Mouse (Mus musculus): ENCODE measurements at regions not wholly inside any gene's neighbourhood (a gene's known extent, or its start where the extent isn't known, plus 50 kb on each side); places are given as distances from the start of the nearest gene placed in this dataset.

GRCm38 (mm10) chr13:111936081-111936857 lies 127.5 kb upstream of the Map3k1 start:
- TF ChIP-seq CTCF (IDR thresholded peaks at IDR 0.05) (no peak), EP300 (IDR thresholded peaks at IDR 0.05; ENCODE audit: insufficient read depth, low read depth, low read length) (peak; percentile 88)
- Histone ChIP-seq H3K36me3 (ENCODE audit: control insufficient read depth, insufficient read depth, low read length) (no peaks in the 10 kb centered on the region), H3K4me1 (ENCODE audit: control insufficient read depth, insufficient read depth, low read length) (peaks cover 13% of the 10 kb centered on the region), H3K4me3 (peak overlapping the region; percentile 24; the same call in 1 of the 2 replicates), H3K27me3 (ENCODE audit: control insufficient read depth, insufficient read depth, low read length) (no peaks in the 10 kb centered on the region), H3K79me2 (replicated peaks; ENCODE audit: control insufficient read depth, insufficient read depth, low read length) (no peaks in the 10 kb centered on the region), H3K27ac (peak overlapping the region; percentile 88), H3K9ac (ENCODE audit: low read depth, low read length) (no peak overlapping the region)
- 32% methylated on average over 9 of the region's 9 CpGs for WGBS
- peak; percentile 76 to 85 for DNase-seq
- intact Hi-C loops (cut with DNase I): loop anchor here (2.0 kb wide), 1 partner anchor 127 kb away; the partner anchor contains the start of gene Map3k1

- DNase-seq: peak in 1 of 2 experiments; percentile 44
- 51% methylated on average over 8 of the region's 8 CpGs for WGBS
- Histone ChIP-seq H3K4me3 (no peak overlapping the region), H3K4me1 (ENCODE audit: control insufficient read depth, insufficient read depth, low read length) (peaks cover 13% of the 10 kb centered on the region), H3K27ac (peak overlapping the region; percentile 88), H3K9ac (ENCODE audit: low read depth, low read length) (no peak overlapping the region), H3K79me2 (replicated peaks; ENCODE audit: control insufficient read depth, insufficient read depth, low read length) (no peaks in the 10 kb centered on the region), H3K27me3 (ENCODE audit: control insufficient read depth, insufficient read depth, low read length) (no peaks in the 10 kb centered on the region), H3K36me3 (ENCODE audit: control insufficient read depth, insufficient read depth, low read length) (no peaks in the 10 kb centered on the region)
- intact Hi-C loops (cut with DNase I): loop anchor here (2.0 kb wide), 1 partner anchor 128 kb away; the partner anchor contains the start of gene Map3k1
- TF ChIP-seq CTCF (IDR thresholded peaks at IDR 0.05): no peak
- no peak for TF ChIP-seq POLR2A (IDR thresholded peaks at IDR 0.05; ENCODE audit: insufficient read depth, low read depth, low read length)
- TF ChIP-seq EP300 (IDR thresholded peaks at IDR 0.05; ENCODE audit: insufficient read depth, low read depth, low read length): 0 out of 2 replicates have a peak, but pooled peaks have one; percentile 34
These were observed 128.2 kb upstream of the Map3k1 start for GRCm38 (mm10) chr13:111936983-111937382.

GRCm38 (mm10) chr13:111938896-111939422 lies 130.2 kb upstream of the Map3k1 start:
- H3K27ac ChIP-seq: peak overlapping the region; percentile 5; the same call in 1 of the 2 replicates
- peaks cover 13% of the 10 kb centered on the region for H3K4me1 ChIP-seq (ENCODE audit: control insufficient read depth, insufficient read depth, low read length)
- no peak for DNase-seq
- no peaks in the 10 kb centered on the region for H3K79me2 ChIP-seq (replicated peaks; ENCODE audit: control insufficient read depth, insufficient read depth, low read length)
- intact Hi-C loops (cut with DNase I): no loop called here
- WGBS: 45% methylated on average over 8 of the region's 8 CpGs
- H3K9ac ChIP-seq (ENCODE audit: low read depth, low read length): no peak overlapping the region
- TF ChIP-seq EP300 (IDR thresholded peaks at IDR 0.05; ENCODE audit: insufficient read depth, low read depth, low read length): no peak
- H3K27me3 ChIP-seq (ENCODE audit: control insufficient read depth, insufficient read depth, low read length): no peaks in the 10 kb centered on the region
- H3K4me3 ChIP-seq: no peak overlapping the region
- H3K36me3 ChIP-seq (ENCODE audit: control insufficient read depth, insufficient read depth, low read length): no peaks in the 10 kb centered on the region

GRCm38 (mm10) chr13:111939534-111940115 lies 130.8 kb upstream of the Map3k1 start:
- H3K4me1 ChIP-seq (ENCODE audit: control insufficient read depth, insufficient read depth, low read length): peaks cover 13% of the 10 kb centered on the region
- H3K27me3 ChIP-seq (ENCODE audit: control insufficient read depth, insufficient read depth, low read length): no peaks in the 10 kb centered on the region
- WGBS: 24% methylated on average over 6 of the region's 6 CpGs
- TF ChIP-seq EP300 (IDR thresholded peaks at IDR 0.05; ENCODE audit: insufficient read depth, low read depth, low read length): no peak
- intact Hi-C loops (cut with DNase I): no loop called here
- H3K9ac ChIP-seq (ENCODE audit: low read depth, low read length): no peak overlapping the region
- H3K36me3 ChIP-seq (ENCODE audit: control insufficient read depth, insufficient read depth, low read length): no peaks in the 10 kb centered on the region
- H3K27ac ChIP-seq: no peak overlapping the region; the same call in 1 of the 2 replicates
- DNase-seq: no peak
- no peaks in the 10 kb centered on the region for H3K79me2 ChIP-seq (replicated peaks; ENCODE audit: control insufficient read depth, insufficient read depth, low read length)
- no peak overlapping the region for H3K4me3 ChIP-seq

GRCm38 (mm10) chr13:111940275-111940674 lies 131.5 kb upstream of the Map3k1 start:
- Histone ChIP-seq H3K27me3 (ENCODE audit: control insufficient read depth, insufficient read depth, low read length) (no peaks in the 10 kb centered on the region), H3K79me2 (replicated peaks; ENCODE audit: control insufficient read depth, insufficient read depth, low read length) (no peaks in the 10 kb centered on the region), H3K4me1 (ENCODE audit: control insufficient read depth, insufficient read depth, low read length) (peaks cover 13% of the 10 kb centered on the region), H3K4me3 (no peak overlapping the region), H3K9ac (ENCODE audit: low read depth, low read length) (no peak overlapping the region), H3K36me3 (ENCODE audit: control insufficient read depth, insufficient read depth, low read length) (no peaks in the 10 kb centered on the region), H3K27ac (no peak overlapping the region)
- intact Hi-C loops (cut with DNase I): no loop called here
- TF ChIP-seq POLR2A (IDR thresholded peaks at IDR 0.05; ENCODE audit: insufficient read depth, low read depth, low read length) (no peak), EP300 (IDR thresholded peaks at IDR 0.05; ENCODE audit: insufficient read depth, low read depth, low read length) (no peak), CTCF (IDR thresholded peaks at IDR 0.05) (no peak)
- 89% methylated on average over 4 of the region's 4 CpGs for WGBS
- no peak for DNase-seq

All from heart, adult 2 months (tissue).